Mouse (Mus musculus) layer of hippocampus, adult 18-20 months (tissue): ENCODE measurements at regions not wholly inside any gene's neighbourhood (a gene's known extent, or its start where the extent isn't known, plus 50 kb on each side); places are given as distances from the start of the nearest gene placed in this dataset.
A peak's percentile ranks its signal among the peaks of the same experiment; 100 is the strongest.

Experiments used
- DNase-seq, 2 experiments: peaks; one replicate each; pipeline ENCODE4 v3.0.0; 2022; ENCODE audit warnings: low spot score in 2 of 2

- no peak for DNase-seq
Observed at GRCm38 (mm10) chr15:62500522-62500921, 1344.5 kb downstream of the Gsdmc2 start.

DNA sequence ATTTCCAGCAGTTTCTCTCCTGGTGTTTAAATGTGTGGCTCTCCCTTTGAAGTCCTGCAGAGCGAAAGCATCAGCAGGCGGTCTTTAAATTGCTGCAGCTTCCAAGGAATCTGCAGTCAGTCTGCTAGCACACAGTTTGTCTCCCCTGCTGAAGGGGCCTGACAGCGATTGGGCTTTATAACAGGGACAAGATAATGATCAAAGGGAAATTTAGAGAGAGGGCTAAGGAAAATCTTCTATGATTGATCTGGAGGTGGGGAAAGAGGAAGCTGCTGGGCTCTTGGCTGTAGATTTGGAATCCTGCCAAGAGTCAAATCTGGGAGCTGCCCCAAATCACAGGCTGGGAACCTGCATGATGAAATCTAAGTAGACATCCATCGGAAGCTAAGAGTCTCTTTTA, 1348.8 kb downstream of the Gsdmc2 start:
- no peak for DNase-seq

DNA sequence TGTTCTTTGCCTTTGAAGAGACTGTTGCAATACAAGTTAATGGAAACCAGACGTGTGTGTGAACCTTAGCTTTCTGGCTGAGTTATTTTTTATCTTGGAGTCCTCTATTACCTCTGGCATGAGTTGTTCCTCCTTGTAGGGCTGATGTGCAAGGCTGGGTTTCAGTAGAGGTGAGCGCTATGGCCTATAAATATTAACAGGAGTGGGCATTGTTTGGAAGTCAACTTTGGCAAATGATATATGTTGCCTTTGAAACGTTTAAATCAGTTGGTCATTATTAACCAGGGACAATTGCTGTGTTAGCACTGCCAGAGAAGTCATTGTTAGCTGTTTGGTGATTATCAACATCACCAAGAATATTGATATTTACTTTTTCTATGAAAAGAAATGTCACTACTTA, 1352.6 kb downstream of the Gsdmc2 start:
- DNase-seq, result no peak

- DNase-seq, result no peak
Observed at GRCm38 (mm10) chr15:62490548-62490947, 1354.4 kb downstream of the Gsdmc2 start.

- DNase-seq, result no peak
Observed at GRCm38 (mm10) chr15:62486540-62486939, 1358.4 kb downstream of the Gsdmc2 start.

DNA sequence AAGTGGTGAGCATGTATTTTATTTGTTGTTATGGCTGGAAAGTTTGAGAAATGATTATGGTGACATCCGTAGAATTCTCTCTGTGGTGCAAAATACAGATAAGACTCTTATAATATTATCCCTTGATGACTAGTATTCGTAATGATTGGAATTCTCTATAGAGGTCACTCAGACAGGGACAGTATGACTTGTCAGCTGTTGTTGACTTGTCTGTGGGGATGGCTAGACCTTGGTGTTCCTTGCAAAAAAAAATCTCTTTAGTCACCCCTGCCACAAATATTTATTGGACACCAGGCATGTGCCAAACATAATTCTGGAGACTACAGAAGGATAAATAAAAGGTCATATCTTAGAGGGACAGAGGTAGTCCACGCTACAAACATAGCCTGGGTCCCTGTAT, 1360.6 kb downstream of the Gsdmc2 start:
- DNase-seq, result no peak

DNA sequence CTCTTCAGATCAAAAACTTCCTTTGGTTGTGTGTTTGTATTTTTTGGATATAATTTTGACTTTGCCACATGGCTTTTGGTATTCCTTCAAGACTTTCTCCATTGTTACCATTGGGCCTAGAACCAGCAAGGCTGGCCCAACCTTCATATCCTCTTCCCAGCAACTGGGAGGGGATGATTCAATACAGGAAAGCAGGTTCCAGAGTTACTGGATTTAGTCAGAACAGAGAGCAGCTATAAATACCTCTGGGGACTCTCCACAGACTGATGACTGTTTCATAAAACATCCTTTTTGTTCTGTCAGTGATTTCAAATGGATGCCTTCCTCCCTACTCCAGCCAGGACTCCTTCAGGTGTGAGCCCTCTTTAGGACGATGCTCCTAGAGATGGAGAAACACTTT, 1361.4 kb downstream of the Gsdmc2 start:
- no peak for DNase-seq

GRCm38 (mm10) chr15:62482357-62482756, 1362.6 kb downstream of the Gsdmc2 start:
- peak in 1 of 2 experiments; percentile 13 for DNase-seq

DNA sequence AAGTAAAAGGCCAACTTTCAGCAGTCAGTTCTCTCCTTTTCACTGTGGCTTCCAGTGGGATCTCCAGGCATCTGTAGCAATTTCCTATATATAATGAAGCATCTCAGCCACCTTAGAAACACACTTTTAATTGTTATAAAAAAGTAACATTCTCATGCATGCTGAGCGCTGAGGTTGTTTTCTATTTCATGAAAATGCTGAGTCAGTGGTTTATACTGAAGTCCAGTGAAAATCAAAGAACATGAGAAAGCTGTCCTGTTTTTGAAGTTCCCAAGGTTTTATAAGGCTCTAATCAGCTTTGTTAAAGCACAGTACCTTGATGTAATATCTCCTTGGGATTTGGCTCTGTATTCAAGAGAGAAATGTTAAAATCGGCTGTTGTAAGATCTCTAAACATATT, 1367.2 kb downstream of the Gsdmc2 start:
- DNase-seq, result no peak

GRCm38 (mm10) chr15:62476452-62476851, 1368.5 kb downstream of the Gsdmc2 start:
- peak in 1 of 2 experiments; percentile 21 for DNase-seq

GRCm38 (mm10) chr15:62470683-62471331, 1374.2 kb downstream of the Gsdmc2 start:
- DNase-seq, result no peak

DNA sequence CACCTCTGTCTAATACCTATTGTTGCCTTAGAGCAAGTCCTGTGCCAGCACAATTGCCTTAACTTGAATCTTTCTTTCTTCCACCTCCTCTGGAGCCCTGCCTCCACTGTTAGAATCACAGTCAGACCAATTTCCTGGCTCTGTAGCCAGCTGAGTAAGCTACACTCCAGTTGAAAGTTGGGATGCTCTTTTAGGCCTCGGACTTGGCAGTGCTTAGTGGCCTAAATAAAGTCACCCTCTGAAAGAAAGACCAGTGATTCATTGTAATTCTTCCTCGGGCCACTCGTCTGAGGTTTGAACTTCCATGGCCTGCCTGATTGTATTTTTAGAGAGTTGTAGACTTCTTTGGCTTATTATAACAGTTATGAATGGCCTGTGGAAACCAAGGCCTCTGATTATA, 1376.9 kb downstream of the Gsdmc2 start:
- DNase-seq, result no peak

DNA sequence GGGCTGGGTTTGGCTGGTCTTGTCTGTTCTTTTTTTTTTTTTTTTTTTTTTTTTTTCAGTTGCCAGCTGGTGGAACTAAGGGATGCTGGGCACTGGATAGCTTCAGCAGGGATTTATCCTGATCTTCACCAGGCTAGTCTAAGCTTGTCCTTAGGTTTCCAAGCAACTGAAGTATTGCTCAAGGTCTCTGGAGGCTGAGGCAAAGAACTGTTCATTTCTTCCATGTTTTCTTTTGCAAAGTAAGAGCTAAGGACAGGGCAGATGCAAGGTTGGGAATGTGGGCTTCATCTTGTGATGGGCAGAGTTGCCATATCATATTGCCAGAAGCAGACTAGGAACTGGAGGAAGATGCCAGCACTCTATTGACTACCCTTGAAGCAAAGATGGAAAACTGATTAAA, 1378.1 kb downstream of the Gsdmc2 start:
- DNase-seq, result no peak

GRCm38 (mm10) chr15:62465026-62465839, 1379.7 kb downstream of the Gsdmc2 start:
- no peak for DNase-seq

DNA sequence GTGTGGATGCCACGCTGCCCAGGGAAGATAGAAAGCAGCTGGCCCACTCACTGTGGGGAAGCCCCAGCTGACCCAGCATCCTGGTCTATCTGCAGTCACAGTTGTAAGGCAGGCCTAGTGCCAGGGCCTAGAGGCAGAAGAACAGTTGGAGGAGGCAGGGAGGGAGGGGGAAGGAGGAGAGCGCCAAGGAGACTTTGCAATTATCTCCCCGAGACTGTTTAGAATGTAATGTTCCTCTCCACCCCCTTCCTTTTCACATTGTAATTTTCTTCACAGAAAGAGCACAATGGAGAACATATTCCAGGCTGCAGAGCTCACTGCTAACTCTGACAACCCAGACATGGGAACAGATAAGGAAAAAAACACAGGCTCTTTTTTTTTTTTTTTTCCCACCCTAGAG, 1382.3 kb downstream of the Gsdmc2 start:
- peak; percentile 76 to 80 for DNase-seq

GRCm38 (mm10) chr15:62461398-62462051, 1383.5 kb downstream of the Gsdmc2 start:
- no peak for DNase-seq

GRCm38 (mm10) chr15:62460724-62461123, 1384.3 kb downstream of the Gsdmc2 start:
- no peak for DNase-seq

GRCm38 (mm10) chr15:62460026-62460607, 1384.9 kb downstream of the Gsdmc2 start:
- no peak for DNase-seq

DNA sequence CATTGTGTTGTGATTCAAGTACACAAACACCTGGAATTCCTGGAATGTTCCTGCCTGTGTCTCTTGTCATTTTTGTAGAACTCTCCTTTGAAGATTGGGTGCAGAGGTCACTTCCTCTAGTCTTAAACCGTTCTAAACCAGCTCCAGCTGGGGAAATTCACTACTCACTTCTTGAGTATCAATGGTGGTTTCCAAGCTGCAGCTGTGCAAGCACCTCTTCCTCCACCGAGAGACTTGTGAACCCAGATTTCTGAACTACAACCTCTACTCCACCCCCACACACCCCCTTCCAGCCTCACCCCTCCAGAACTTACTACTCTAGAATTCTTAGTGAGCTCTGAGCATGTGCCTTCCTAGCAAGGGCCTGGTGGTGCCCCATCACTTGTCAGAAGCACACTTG, 1387.0 kb downstream of the Gsdmc2 start:
- DNase-seq, result no peak

- DNase-seq, result no peak
Observed at GRCm38 (mm10) chr15:62457051-62457664, 1387.8 kb downstream of the Gsdmc2 start.

- DNase-seq, result no peak
Observed at GRCm38 (mm10) chr15:62456020-62456419, 1389.0 kb downstream of the Gsdmc2 start.
